Mouse (Mus musculus): ENCODE results near the gene Dhcr7.

DNA sequence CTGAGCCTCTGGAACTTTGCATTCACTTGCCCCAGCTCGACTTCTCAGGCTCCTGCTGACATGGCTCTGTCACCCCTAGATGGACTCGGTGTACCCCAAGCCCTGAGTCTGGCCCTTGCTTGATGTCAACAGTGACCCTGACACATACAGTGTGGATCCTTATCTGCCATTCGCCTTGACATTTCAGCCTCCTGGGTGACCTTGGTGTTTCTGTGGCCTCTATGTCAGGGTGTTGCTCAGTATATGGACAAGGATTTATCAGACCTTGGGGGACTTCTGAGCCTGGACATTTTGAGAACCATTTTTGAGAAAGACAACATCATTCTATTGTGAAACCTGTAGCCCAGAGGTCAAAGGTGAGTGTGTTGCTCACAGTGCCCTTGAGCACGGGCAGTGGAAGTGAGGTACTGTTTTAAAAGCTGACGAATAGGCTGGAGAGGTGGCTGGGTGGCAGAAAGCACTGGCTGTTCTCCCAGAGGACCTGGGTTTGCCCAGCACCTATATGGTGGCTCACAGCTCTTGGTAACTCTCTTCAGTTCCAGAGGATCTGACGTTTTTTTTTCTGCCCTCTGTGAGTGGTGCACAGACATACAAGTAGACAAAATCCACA, 10.7 kb downstream of the Dhcr7 start:
- TF ChIP-seq FOSL1 (IDR thresholded peaks at IDR 0.05; ENCODE audit: insufficient read depth, low read length, poor library complexity, severe bottlenecking) (no peak), USF1 (IDR thresholded peaks at IDR 0.05; ENCODE audit: low read depth) (no peak), MAX (IDR thresholded peaks at IDR 0.05) (no peak), CTCF (IDR thresholded peaks at IDR 0.05; ENCODE audit: control insufficient read depth, insufficient read depth, insufficient read length) (no peak)

Measured in C2C12 (cell line).